Mouse (Mus musculus): ENCODE results near the gene Tob1.

DNA sequence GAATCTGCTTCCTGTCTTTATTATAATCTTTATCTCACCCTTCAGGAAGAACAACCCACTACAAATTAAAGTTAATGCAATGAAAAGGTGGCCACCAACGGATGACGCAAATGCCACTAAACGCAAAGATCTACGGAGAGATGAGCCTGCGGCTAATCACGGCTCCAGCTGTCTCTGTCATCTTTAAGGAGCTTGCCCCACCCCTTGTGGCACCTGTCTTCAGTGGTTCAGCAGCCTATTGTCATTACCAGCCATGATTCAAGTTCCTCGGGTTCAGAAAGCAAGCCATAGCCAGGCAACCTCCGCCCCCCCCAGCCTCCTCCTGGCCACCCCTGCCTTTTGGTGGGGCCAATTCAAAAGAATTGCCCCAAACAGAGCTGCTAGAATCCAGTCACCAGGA, 29.6 kb upstream of the Tob1 start:
- no peak for TF ChIP-seq POLR2A (IDR thresholded peaks at IDR 0.05; ENCODE audit: borderline replicate concordance, control insufficient read depth, low read depth, low read length)
- TF ChIP-seq CTCF (IDR thresholded peaks at IDR 0.05; ENCODE audit: control insufficient read depth, insufficient read depth, low read length) = no peak
